Mouse (Mus musculus) liver, adult 2 months (tissue): ENCODE measurements around the gene Tmem128.

Source experiments
- CTCF ChIP-seq: fragments of 200-500 bp; IDR thresholded peaks from 2 replicates; pipeline ENCODE4 v1.5.1; 2011; ENCODE audit warnings: low read depth, low read length, control low read depth
- POLR2A ChIP-seq: fragments of 200-500 bp; IDR thresholded peaks from 2 replicates; pipeline ENCODE4 v1.6.1; 2011; ENCODE audit warnings: low read length, control low read depth; ENCODE audit not compliant: insufficient read depth; ENCODE audit errors: extremely low read depth

- TF ChIP-seq POLR2A (no peak), CTCF (no peak)
These were observed 1.8 kb upstream of the Tmem128 start for GRCm38 (mm10) chr5:38258034-38258772.
